Mouse (Mus musculus): Measurements from ENCODE around the gene Gm48551.

Gene Gm48551

DNA sequence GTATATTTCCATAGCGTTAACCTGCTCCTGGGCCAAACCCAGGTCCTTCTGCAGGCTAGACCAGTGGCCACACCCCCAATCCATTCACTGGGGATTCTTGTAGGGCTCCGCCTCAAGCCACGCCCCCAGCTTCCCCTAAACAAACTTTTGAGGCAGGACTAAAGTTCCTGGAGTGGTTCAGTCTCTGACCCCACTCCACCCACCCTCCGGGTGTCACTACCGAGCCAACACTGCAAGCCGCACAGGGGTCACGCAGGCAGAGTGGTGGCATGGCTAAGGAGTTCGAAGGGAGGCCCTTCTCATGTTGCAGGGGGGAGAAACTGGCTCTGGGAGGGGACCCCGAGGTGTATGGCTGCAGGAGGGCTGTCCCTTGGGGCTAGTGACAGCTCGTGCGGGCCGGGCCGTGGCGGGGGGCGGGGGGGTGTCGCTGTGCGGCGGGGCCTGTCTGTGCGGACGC is 45.4 kb downstream of the Gm48551 start:
- peak; percentile 85 for DNase-seq (ENCODE audit: low read depth, low spot score)

- DNase-seq (ENCODE audit: low read depth, low spot score) = peak; percentile 88
Observed at GRCm38 (mm10) chr10:81430141-81430830, 46.0 kb downstream of the Gm48551 start.

GRCm38 (mm10) chr10:81430831-81431525 is 46.7 kb downstream of the Gm48551 start:
- peak; percentile 79 for DNase-seq (ENCODE audit: low read depth, low spot score)

- DNase-seq (ENCODE audit: low read depth, low spot score) = peak; percentile 60
Observed at GRCm38 (mm10) chr10:81431526-81432168, 47.4 kb downstream of the Gm48551 start.

GRCm38 (mm10) chr10:81432169-81432867 is 48.1 kb downstream of the Gm48551 start:
- no peak for DNase-seq (ENCODE audit: low read depth, low spot score)

GRCm38 (mm10) chr10:81432868-81433262 is 48.6 kb downstream of the Gm48551 start:
- DNase-seq (ENCODE audit: low read depth, low spot score) = peak; percentile 97

DNA sequence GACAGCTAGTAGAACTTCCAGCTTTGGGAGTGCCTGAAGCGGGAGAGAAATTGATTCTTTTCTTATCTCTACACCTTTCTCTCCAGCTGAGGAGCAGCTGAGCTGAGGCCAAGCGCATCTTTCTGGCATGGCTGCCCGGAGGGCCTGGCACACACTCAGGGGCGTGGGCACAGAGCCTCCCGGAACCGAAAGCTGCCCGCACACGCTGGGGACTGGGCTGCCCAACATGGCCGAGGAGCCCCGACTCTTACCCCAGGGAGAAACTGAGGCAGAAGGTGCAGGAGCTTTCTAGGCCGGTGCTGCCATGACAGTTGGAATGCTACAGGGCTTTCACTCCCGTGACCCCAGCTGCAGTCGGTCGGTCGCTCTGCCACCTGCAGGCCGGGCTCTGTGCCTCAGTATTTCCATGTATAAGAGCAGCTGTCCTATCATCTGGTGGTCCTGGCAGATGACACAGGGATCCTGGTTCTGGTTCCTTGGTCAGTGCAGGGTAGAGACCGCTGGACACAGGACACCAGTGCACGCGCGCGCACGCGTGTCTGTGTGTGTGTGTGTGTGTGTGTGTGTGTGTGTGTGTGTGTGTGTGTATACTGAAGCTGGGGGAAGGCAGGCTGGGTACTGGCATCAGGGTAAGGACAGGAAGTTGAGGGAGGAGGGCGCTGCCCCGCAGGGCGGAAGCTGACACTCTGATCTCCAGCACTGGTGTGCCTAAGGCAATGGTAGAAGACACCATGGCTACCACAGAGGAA is 49.4 kb downstream of the Gm48551 start:
- peak; percentile 85 for DNase-seq (ENCODE audit: low read depth, low spot score)

GRCm38 (mm10) chr10:81434361-81435263 is 50.3 kb downstream of the Gm48551 start:
- peak; percentile 62 for DNase-seq (ENCODE audit: low read depth, low spot score)

- no peak for DNase-seq (ENCODE audit: low read depth, low spot score)
Observed at GRCm38 (mm10) chr10:81435436-81435835, 51.2 kb downstream of the Gm48551 start.

DNA sequence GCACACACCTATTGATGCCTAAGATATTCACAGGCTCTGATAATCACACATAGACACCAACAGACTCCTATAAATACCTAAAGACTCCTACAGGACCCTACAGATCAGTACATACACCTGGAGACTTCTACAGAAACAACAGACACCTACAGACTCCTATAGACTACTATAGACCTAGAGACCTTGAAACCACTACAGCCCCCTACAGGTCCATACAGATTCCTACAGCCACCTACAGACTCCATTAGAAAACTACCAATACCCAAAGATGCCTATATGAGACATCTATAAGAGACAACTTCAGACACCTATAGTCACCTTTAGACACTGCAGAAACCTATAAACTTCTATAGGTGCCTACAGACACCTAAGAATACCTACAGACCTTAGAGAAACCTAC is 56.8 kb downstream of the Gm48551 start:
- DNase-seq (ENCODE audit: low read depth, low spot score) = peak; percentile 50

Data from CD4-positive helper T cell, adult 2 months (primary cell).